24 mouse cellular contexts compared by ENCODE assay signal in the genomic region with DNA sequence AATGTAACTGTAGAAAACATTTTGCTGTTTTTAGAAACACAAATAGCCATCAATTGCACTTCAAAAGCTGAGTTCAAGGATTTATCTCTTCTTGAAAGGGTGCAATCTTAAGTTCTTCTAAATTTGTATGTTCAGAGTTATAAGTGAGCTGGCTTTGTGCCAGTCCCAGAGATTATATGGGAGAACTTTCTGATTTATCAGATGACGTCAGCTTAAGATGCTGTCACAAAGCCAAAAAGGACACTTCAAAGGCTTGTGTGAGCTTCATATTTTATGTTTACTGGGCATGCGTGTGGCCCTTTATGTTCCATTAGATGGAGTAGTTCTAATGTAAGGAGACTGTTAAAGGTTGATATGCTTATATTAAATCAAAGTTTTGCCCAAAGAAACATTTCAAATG.
A peak's percentile ranks its signal among the peaks of the same experiment; 100 is the strongest.
DNase-seq lines count a peak whose midpoint lies in the region; ATAC-seq and TF ChIP-seq lines count a peak whose summit lies in the region.
"Had no signal": no experiment of that assay in that cellular context is flagged by ENCODE, and none has a peak within 500 bp of the region (broad histone marks: within the 10 kb centered on the region; RNA-seq: fewer than 3 reads in every experiment).

No protein-coding gene starts in this region.

- no peak overlapping the region for H3K9ac ChIP-seq in kidney, postnatal 0 days (ENCODE audit: low read depth, low read length)
- no peak overlapping the region for H3K9ac ChIP-seq in kidney, embryonic 15.5 days
- H3K9ac ChIP-seq: embryonic facial prominence, embryonic 12.5 days; embryonic facial prominence, embryonic 15.5 days; forebrain, postnatal 0 days; hindbrain, embryonic 12.5 days; hindbrain, embryonic 15.5 days had no signal

- TF ChIP-seq CTCF in kidney, postnatal 0 days (IDR thresholded peaks at IDR 0.05; ENCODE audit: low read depth) = no peak

- H3K27ac ChIP-seq in kidney, postnatal 0 days = no peak overlapping the region
- no peak overlapping the region for H3K27ac ChIP-seq in kidney, embryonic 15.5 days
- H3K27ac ChIP-seq: embryonic facial prominence, embryonic 12.5 days; embryonic facial prominence, embryonic 15.5 days; gastrocnemius, adult 2 months; hindbrain, embryonic 12.5 days; hindbrain, embryonic 15.5 days had no signal

- no peak overlapping the region for H3K4me2 ChIP-seq in kidney, postnatal 0 days (ENCODE audit: low read length)
- H3K4me2 ChIP-seq in kidney, embryonic 15.5 days = no peak overlapping the region
- H3K4me2 ChIP-seq: embryonic facial prominence, embryonic 12.5 days; embryonic facial prominence, embryonic 15.5 days; heart, embryonic 11.5 days; hindbrain, embryonic 12.5 days; hindbrain, embryonic 15.5 days had no signal

- ATAC-seq in kidney, postnatal 0 days (replicated peaks; ENCODE audit: low FRiP score, low read depth) = no peak
- no peak for ATAC-seq in kidney, embryonic 15.5 days (replicated peaks; ENCODE audit: low FRiP score)
- ATAC-seq: forebrain, embryonic 14.5 days; forebrain, postnatal 0 days; intestine, postnatal 0 days had no signal

- peak; percentile 3 for DNase-seq in adrenal gland, adult 2 months
- no peak for DNase-seq in adrenal gland, postnatal 4 days (ENCODE audit: low spot score in 2 of 2)
- DNase-seq in kidney, postnatal 0 days (ENCODE audit: low spot score) = peak; percentile 25
- peak; percentile 3 for DNase-seq in NIH3T3 (ENCODE audit: low read depth)
- no peak for DNase-seq in layer of hippocampus, postnatal 36 days
- DNase-seq: B cell, adult 2 months; cerebellum, adult 11 months; cerebellum, adult 2 months; cerebellum, adult 9-11 months; cerebellum, postnatal 25 days; forebrain, postnatal 0 days; gastrocnemius, adult 2 months; gastrocnemius, postnatal 14 days; heart, adult 11 months had no signal

- H3K36me3 ChIP-seq in kidney, postnatal 0 days (ENCODE audit: insufficient read depth, low read length) = no peaks in the 10 kb centered on the region
- no peaks in the 10 kb centered on the region for H3K36me3 ChIP-seq in kidney, embryonic 15.5 days
- H3K36me3 ChIP-seq: embryonic facial prominence, embryonic 12.5 days; embryonic facial prominence, embryonic 15.5 days; G1E; hindbrain, embryonic 12.5 days; hindbrain, embryonic 15.5 days had no signal

- WGBS in kidney, postnatal 0 days = 41% methylated on average over 2 of the region's 2 CpGs
- 42% methylated on average over 2 of the region's 2 CpGs for WGBS in kidney, embryonic 15.5 days

- no peaks in the 10 kb centered on the region for H3K9me3 ChIP-seq in kidney, postnatal 0 days (replicated peaks; ENCODE audit: low read length)
- no peaks in the 10 kb centered on the region for H3K9me3 ChIP-seq in kidney, embryonic 15.5 days (replicated peaks)
- H3K9me3 ChIP-seq: embryonic facial prominence, embryonic 12.5 days; embryonic facial prominence, embryonic 15.5 days; hindbrain, embryonic 12.5 days; hindbrain, embryonic 15.5 days had no signal

- no peaks in the 10 kb centered on the region for H3K27me3 ChIP-seq in kidney, postnatal 0 days (ENCODE audit: insufficient read depth, low read length)
- no peaks in the 10 kb centered on the region for H3K27me3 ChIP-seq in kidney, embryonic 15.5 days
- H3K27me3 ChIP-seq: CH12.LX; embryonic facial prominence, embryonic 12.5 days; embryonic facial prominence, embryonic 15.5 days; hindbrain, embryonic 12.5 days; hindbrain, embryonic 15.5 days had no signal

- H3K4me1 ChIP-seq in kidney, postnatal 0 days (replicated peaks; ENCODE audit: insufficient read depth, low read length) = no peaks in the 10 kb centered on the region
- H3K4me1 ChIP-seq in kidney, embryonic 15.5 days = peaks cover 2% of the 10 kb centered on the region; the same call in 1 of the 2 replicates
- H3K4me1 ChIP-seq: embryonic facial prominence, embryonic 12.5 days; embryonic facial prominence, embryonic 15.5 days; hindbrain, embryonic 12.5 days; hindbrain, embryonic 15.5 days had no signal

- H3K4me3 ChIP-seq in kidney, postnatal 0 days (replicated peaks; ENCODE audit: low read depth, low read length) = no peak overlapping the region
- H3K4me3 ChIP-seq in kidney, embryonic 15.5 days (replicated peaks) = no peak overlapping the region
- H3K4me3 ChIP-seq: embryonic facial prominence, embryonic 12.5 days; embryonic facial prominence, embryonic 15.5 days; gastrocnemius, adult 2 months; hindbrain, embryonic 12.5 days; hindbrain, embryonic 15.5 days had no signal

Comparison
In these comparisons a context has a peak if more than half of its experiments do, and no peak if none do; other contexts are left out.
1. DNase-seq: peak in adrenal gland, adult 2 months (single experiment), kidney, postnatal 0 days (single experiment) and NIH3T3 (single experiment); none in adrenal gland, postnatal 4 days (0 of 2) and layer of hippocampus, postnatal 36 days (0 of 2).